Mouse (Mus musculus) erythroid progenitor cell, adult 5-6 weeks (primary cell): ENCODE data around the gene Tmem168. TPM values are rescaled to one million over a fixed set of nuclear protein-coding genes. Genes with fewer than 3 reads are reported as not detected.

Experiments used
- ATAC-seq: replicated peaks from 2 replicates; pipeline ENCODE4 v1.8.0; 2016; ENCODE audit warnings: moderate number of reproducible peaks, mild to moderate bottlenecking, moderate TSS enrichment, inconsistent platforms; ENCODE audit not compliant: poor library complexity, low FRiP score, severe bottlenecking
- total RNA-seq, 2 experiments: library from RNA; stranded (forward) in 1 of 2; stranded (reverse) in 1 of 2; fragments of 150-400 nt in 1 of 2; fragments of 186-747, 209-891 nt in 1 of 2; gene quantifications; 2 replicates each; pipeline versions ENCODE4 v1.2.3 to v1.2.4; 2015 to 2017; ENCODE audit warnings: low replicate concordance in 2 of 2

Tmem168 gene
- total RNA-seq, 2 experiments from 2014 or later = 2.3 to 13.0 TPM

DNA sequence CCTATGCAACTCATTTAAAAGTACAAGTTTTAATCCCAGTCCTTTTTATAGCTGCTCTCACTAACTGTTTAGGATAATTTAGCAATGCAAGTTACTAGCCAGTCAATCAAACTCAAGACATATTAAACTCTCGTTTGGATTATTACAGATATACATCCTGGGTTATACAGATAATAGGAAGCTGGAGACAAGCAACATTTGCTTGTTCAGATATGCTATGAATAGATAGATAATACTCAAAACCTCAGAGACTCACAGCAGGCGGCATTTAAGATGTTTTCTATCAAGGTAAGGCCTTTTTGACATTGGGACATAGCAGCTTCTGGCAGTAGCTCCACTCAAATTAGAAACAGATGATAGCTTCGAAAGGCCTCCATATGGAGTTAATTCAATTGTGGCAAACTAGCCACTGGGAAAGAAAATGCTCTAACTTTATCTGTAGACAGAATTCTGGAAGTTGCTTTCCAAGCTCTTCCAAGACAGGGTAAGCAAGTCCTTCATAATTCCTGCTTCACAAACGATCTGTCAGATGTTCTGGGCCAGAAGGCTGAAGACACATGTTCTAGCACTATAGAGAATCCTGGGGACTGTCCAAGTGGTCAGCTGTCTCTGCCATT is 15.1 kb downstream of the Tmem168 start:
- no peak for ATAC-seq

DNA sequence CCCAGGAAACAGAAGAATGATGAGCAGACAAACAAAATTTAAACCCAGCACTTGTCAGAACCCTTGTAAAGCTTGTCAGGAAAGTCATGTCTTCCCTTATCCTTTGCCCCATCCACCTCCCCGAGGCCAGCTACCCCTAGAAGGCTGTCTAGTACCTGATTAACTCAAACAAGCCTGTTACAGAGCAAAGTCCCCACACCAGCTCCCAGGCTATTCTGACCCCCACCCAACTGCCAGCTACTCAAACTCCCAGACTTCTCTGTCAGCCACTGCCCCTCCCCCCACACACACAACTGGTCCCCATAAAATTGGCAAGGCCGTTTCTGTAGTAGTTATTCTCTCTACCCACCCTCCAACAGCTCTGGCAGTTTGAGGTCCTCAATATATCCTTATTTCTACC is 21.3 kb downstream of the Tmem168 start:
- no peak for ATAC-seq

DNA sequence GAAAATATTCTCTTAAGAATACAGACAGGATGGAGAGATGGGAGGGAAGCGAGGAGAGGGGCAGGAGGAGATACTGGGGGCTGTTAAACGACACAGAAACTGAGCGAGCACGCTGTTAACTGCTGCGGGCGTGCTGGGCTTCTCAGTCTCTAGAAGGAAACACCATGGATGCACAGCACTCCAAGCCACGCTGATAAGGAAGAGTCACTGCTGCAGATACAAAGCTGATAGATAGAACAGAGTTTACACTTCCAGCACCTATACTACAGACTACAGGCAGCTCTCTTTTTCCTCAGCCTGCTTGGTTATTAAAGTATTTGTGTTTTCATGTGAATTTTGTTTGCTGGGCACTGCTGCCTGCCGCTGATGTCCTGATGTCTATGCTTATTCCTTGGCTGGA is 21.7 kb downstream of the Tmem168 start:
- ATAC-seq = no peak

DNA sequence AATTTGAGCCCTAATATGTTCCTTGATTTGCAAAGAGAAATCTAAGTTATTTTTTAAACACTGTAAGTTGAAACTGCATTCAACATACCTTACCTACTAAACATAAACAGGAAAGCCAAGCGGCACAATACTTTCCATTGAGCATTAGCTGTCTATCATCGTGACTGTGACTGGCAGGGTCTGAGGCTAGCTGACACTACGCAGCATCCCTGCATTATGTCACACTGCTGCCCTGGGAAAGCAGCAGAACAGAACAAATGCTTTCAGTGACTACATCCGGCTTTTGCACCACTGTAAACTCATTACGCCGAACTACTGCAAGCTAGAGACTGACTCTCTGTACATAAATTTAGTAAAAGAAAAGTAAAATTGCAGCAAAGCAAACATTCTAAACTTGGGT is 23.1 kb downstream of the Tmem168 start:
- no peak for ATAC-seq

DNA sequence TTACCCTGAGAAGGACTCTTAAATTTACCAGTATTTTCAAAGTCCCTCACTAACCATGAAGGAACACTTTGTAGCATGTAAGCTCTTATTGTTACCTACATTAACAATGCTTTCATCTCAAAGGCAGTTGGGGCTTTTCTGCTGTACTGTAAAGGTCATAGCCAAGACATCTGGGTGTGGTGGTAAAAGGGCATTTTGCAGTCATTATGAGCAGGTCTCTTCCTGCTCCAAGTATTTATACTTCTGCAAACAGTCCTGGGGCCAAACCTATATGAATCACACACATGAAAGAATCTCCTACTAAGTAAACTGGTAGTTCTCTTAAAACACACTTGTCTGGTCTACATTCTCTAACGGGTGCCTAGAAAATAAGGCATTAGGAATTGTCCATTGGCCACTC is 25.8 kb downstream of the Tmem168 start:
- ATAC-seq = no peak

DNA sequence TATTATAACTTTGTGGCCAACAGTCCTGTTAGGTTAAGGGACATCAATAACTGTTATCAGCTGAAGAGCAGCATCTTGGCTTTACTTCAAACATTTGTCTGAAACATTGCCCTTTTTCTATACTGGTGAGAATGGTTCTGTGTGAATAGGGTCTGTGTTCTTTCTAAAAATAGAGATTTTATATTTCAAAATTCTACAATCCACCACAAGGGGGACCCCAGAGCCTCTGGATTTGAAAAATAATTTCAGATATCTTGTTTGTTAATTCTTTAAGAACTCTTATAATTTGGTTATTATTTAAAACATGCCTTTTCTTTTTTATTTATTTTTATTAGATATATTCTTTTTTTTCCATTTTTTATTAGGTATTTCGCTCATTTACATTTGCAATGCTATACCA is 42.2 kb downstream of the Tmem168 start:
- no peak for ATAC-seq

DNA sequence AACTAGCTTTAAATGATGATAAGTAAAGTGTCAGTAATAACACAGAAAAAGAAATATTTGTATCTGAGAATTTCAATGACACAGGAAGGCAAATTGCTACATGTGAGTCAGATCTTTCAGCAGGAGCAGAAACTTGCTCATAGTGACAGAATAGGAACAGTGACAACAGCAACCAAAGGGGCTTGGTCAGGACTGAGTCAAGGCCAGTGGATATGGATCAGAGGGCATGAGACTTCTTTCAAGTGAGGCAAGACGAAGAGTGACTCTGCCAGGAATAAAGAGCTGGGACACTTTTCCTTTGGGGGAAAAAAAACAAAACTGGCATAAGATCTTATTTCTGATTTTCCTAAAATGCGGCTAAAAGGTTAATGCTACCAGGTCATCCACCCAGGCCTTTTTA is 52.6 kb downstream of the Tmem168 start:
- ATAC-seq = no peak

DNA sequence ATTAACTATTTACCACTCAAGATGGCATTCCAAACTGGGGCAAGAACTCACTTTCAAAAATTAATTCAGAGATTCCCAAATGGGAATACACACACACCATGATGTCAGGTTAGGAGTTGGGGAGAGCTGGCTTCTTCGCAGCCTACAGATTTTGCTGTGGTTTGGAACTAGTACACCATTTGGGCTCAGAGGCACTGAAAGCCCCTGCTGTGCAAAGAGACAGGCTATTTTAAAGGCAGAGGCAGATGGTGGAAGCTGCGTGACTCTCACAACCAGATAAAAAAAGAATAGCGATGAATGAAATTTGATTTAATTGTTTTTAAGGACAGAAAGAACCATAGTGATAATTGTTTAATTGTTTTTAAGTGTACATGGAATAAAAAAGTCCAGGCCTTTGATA is 66.1 kb downstream of the Tmem168 start:
- no peak for ATAC-seq

DNA sequence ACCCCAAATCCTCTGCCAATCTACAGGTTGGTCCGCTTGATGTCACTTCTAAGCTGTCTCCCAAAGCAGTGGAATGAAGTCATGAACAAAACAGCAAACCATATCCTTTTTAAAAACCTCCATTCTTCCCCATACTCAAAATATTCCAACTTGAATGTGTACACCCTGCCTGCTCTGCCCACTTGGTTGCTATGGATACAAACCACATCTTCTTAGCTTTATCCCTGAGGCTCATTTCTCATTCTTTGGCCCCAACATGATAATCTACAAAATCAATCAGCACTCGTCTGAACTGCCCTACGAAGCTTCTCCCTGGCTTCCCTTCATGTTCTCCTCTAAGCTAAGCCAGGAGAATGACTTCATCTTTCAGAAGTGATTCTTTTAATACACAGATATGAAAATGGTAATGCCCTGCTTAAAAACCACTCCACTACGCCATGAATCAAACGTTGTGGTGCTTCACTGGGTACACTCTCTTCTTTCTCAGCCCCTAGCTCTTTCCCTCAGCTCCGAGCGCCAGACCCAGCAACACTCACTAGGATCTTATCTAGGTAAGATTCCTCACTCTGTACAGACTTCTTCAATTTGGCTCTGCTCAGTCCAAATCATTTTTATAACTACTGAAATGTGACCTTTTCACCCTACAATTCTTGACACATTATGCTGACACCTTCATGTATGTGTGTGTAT is 70.5 kb downstream of the Tmem168 start:
- no peak for ATAC-seq

Other genes with a start within 250 kb of the Tmem168 start
- gene Bmt2, start 69.9 kb upstream of the Tmem168 start, total RNA-seq (2015; ENCODE audit: low replicate concordance) = 2.9 and 4.0 TPM in 2 replicates
- gene Bmt2, start 69.9 kb upstream of the Tmem168 start, total RNA-seq (2017; ENCODE audit: low replicate concordance) = 5.9 and 6.2 TPM in 2 replicates
- gene Gpr85, start 231.8 kb upstream of the Tmem168 start, total RNA-seq (2015; ENCODE audit: low replicate concordance) = not detected in 2 replicates
- not detected in 2 replicates for gene Gpr85, start 231.8 kb upstream of the Tmem168 start, total RNA-seq (2017; ENCODE audit: low replicate concordance)